Mouse (Mus musculus) CH12.LX (cell line): ENCODE data around the gene Mtfr1l. TPM values are rescaled to one million over a fixed set of nuclear protein-coding genes. Genes with fewer than 3 reads are reported as not detected.

Experiments
- DNase-seq: peaks from one replicate; pipeline ENCODE4 v3.0.0-alpha.2; 2013; ENCODE audit errors: extremely low read depth
- H3K27ac ChIP-seq: 2 replicates; pipeline ENCODE4 v1.5.1; 2012; ENCODE audit warnings: low read depth, mild to moderate bottlenecking, control low read depth, moderate library complexity; ENCODE audit not compliant: insufficient read depth
- H3K27me3 ChIP-seq: replicated peaks from 2 replicates; pipeline ENCODE3; 2012; ENCODE audit warnings: inconsistent platforms
- H3K36me3 ChIP-seq, 2 experiments: replicated peaks in 1 of 2; 2 replicates each; pipeline versions ENCODE3 to v1.6.1; 2012; ENCODE audit warnings: inconsistent platforms in 1 of 2, low read length in 1 of 2, mild to moderate bottlenecking in 1 of 2, mixed read lengths in 1 of 2, moderate library complexity in 1 of 2; ENCODE audit not compliant: control insufficient read depth in 1 of 2, insufficient read depth in 1 of 2
- H3K4me1 ChIP-seq, 2 experiments: 2 replicates each; pipeline ENCODE4 v1.6.1; 2012; ENCODE audit warnings: inconsistent platforms in 1 of 2, moderate library complexity in 1 of 2; ENCODE audit not compliant: insufficient read depth in 2 of 2, control insufficient read depth in 1 of 2
- H3K4me2 ChIP-seq: 2 replicates; pipeline ENCODE4 v1.6.1; 2012; ENCODE audit warnings: low read depth, mild to moderate bottlenecking, control low read depth; ENCODE audit not compliant: poor library complexity, insufficient read depth, severe bottlenecking
- H3K4me3 ChIP-seq, 3 experiments: fragments of 150-350 bp in 1 of 3; sonication (generic) in 1 of 3; replicated peaks in 1 of 3; 2 replicates each; pipeline versions ENCODE3 to v1.5.1; 2011 to 2012; ENCODE audit warnings: low read depth in 2 of 3, low read length in 2 of 3, mild to moderate bottlenecking in 2 of 3, moderate library complexity in 2 of 3, control low read depth in 1 of 3, improper control_type of control experiment in 1 of 3, inconsistent platforms in 1 of 3, mixed read lengths in 1 of 3; ENCODE audit not compliant: poor library complexity in 1 of 3
- H3K79me2 ChIP-seq: replicated peaks from 2 replicates; pipeline ENCODE4 v1.6.1; 2012; ENCODE audit warnings: mild to moderate bottlenecking, moderate library complexity; ENCODE audit not compliant: control insufficient read depth, poor library complexity, insufficient read depth, severe bottlenecking; ENCODE audit errors: extremely low read depth
- H3K9ac ChIP-seq: 2 replicates; pipeline ENCODE4 v1.6.1; 2012; ENCODE audit warnings: low read depth, mild to moderate bottlenecking, control low read depth, moderate library complexity; ENCODE audit not compliant: insufficient read depth
- H3K9me3 ChIP-seq: replicated peaks from 2 replicates; pipeline ENCODE3; 2012; ENCODE audit warnings: low read length, inconsistent platforms, mixed read lengths
- CHD1 ChIP-seq: IDR thresholded peaks from 2 replicates; pipeline ENCODE4 v1.6.1; 2012; ENCODE audit warnings: low read depth, low read length, improper control_type of control experiment, inconsistent platforms
- CHD2 ChIP-seq: IDR thresholded peaks from 2 replicates; pipeline ENCODE4 v1.6.1; 2011; ENCODE audit warnings: low read length, improper control_type of control experiment
- E2F4 ChIP-seq: IDR thresholded peaks from 2 replicates; pipeline ENCODE4 v1.6.1; 2011; ENCODE audit warnings: low read depth, low read length, improper control_type of control experiment; ENCODE audit not compliant: insufficient replicate concordance
- ELF1 ChIP-seq: IDR thresholded peaks from 2 replicates; pipeline ENCODE4 v1.6.1; 2014; ENCODE audit warnings: low read depth, mild to moderate bottlenecking, inconsistent platforms, low read length, improper control_type of control experiment
- EP300 ChIP-seq: IDR thresholded peaks from 2 replicates; pipeline ENCODE4 v1.6.1; 2011; ENCODE audit warnings: low read length, improper control_type of control experiment
- ETS1 ChIP-seq: conservative IDR thresholded peaks from 2 replicates; pipeline ENCODE4 v1.6.1; 2012; ENCODE audit warnings: low read depth, mild to moderate bottlenecking, inconsistent platforms, low read length, improper control_type of control experiment, moderate library complexity
- GABPA ChIP-seq: IDR thresholded peaks from 2 replicates; pipeline ENCODE4 v1.6.1; 2012; ENCODE audit warnings: low read depth, low read length, improper control_type of control experiment, inconsistent platforms; ENCODE audit not compliant: insufficient replicate concordance
- IRF4 ChIP-seq: IDR thresholded peaks from 2 replicates; pipeline ENCODE4 v1.6.1; 2014; ENCODE audit warnings: low read depth, mild to moderate bottlenecking, inconsistent platforms, low read length, improper control_type of control experiment
- JUND ChIP-seq: conservative IDR thresholded peaks from 2 replicates; pipeline ENCODE4 v1.6.1; 2011; ENCODE audit warnings: low read depth, low read length, improper control_type of control experiment
- MAFK ChIP-seq: IDR thresholded peaks from 2 replicates; pipeline ENCODE4 v1.6.1; 2011; ENCODE audit warnings: low read length, improper control_type of control experiment; ENCODE audit not compliant: insufficient replicate concordance
- MAX ChIP-seq: IDR thresholded peaks from 2 replicates; pipeline ENCODE4 v1.6.1; 2011; ENCODE audit warnings: low read length, improper control_type of control experiment
- MAZ ChIP-seq: IDR thresholded peaks from 2 replicates; pipeline ENCODE4 v1.6.1; 2012; ENCODE audit warnings: low read depth, mild to moderate bottlenecking, inconsistent platforms, low read length, improper control_type of control experiment, moderate library complexity
- MEF2A ChIP-seq: IDR thresholded peaks from 2 replicates; pipeline ENCODE4 v1.6.1; 2014; ENCODE audit warnings: low read depth, mild to moderate bottlenecking, inconsistent platforms, low read length, improper control_type of control experiment, borderline replicate concordance
- MXI1 ChIP-seq: IDR thresholded peaks from 2 replicates; pipeline ENCODE4 v1.6.1; 2011; ENCODE audit warnings: mild to moderate bottlenecking, low read depth, low read length, improper control_type of control experiment
- NELFE ChIP-seq: IDR thresholded peaks from 2 replicates; pipeline ENCODE4 v1.6.1; 2011; ENCODE audit warnings: low read depth, low read length, improper control_type of control experiment
- NRF1 ChIP-seq: IDR thresholded peaks from 2 replicates; pipeline ENCODE4 v1.6.1; 2014; ENCODE audit warnings: low read depth, mild to moderate bottlenecking, inconsistent platforms, low read length, improper control_type of control experiment, moderate library complexity
- PAX5 ChIP-seq: IDR thresholded peaks from 2 replicates; pipeline ENCODE4 v1.6.1; 2012; ENCODE audit warnings: low read length, inconsistent platforms, mixed read lengths
- POLR2AphosphoS2 ChIP-seq: IDR thresholded peaks from 2 replicates; pipeline ENCODE4 v1.6.1; 2011; ENCODE audit warnings: low read depth, low read length, improper control_type of control experiment
- RAD21 ChIP-seq: IDR thresholded peaks from 2 replicates; pipeline ENCODE4 v1.6.1; 2011; ENCODE audit warnings: low read depth, mild to moderate bottlenecking, low read length, improper control_type of control experiment, moderate library complexity
- RCOR1 ChIP-seq: conservative IDR thresholded peaks from 2 replicates; pipeline ENCODE4 v1.6.1; 2012; ENCODE audit warnings: low read depth, mild to moderate bottlenecking, inconsistent platforms, low read length, improper control_type of control experiment
- SIN3A ChIP-seq: IDR thresholded peaks from 2 replicates; pipeline ENCODE4 v1.6.1; 2012; ENCODE audit warnings: low read length, improper control_type of control experiment, inconsistent platforms
- TBP ChIP-seq: conservative IDR thresholded peaks from 2 replicates; pipeline ENCODE4 v1.6.1; 2011; ENCODE audit warnings: low read depth, low read length, improper control_type of control experiment
- UBTF ChIP-seq: IDR thresholded peaks from 2 replicates; pipeline ENCODE4 v1.6.1; 2012; ENCODE audit warnings: low read depth, mild to moderate bottlenecking, inconsistent platforms, low read length, improper control_type of control experiment, moderate library complexity
- USF1 ChIP-seq: IDR thresholded peaks from 2 replicates; pipeline ENCODE4 v1.6.1; 2014; ENCODE audit warnings: low read depth, mild to moderate bottlenecking, inconsistent platforms, low read length, improper control_type of control experiment
- ZKSCAN1 ChIP-seq: IDR thresholded peaks from 2 replicates; pipeline ENCODE4 v1.6.1; 2012; ENCODE audit warnings: low read depth, inconsistent platforms, low read length, improper control_type of control experiment, borderline replicate concordance
- dilution Hi-C: fragments of 300-500 bp; cut with MboI; formaldehyde crosslinking; loops from 2 replicates; pipeline ENCODE4 v1.14.3; 2020; ENCODE audit warnings: low sequenced_read_pairs; ENCODE audit not compliant: extremely low pct_unique_long_range_greater_than_20kb, extremely low pct_ligation_motif_present
- in situ Hi-C: fragments of 300-500 bp; cut with MboI; formaldehyde crosslinking; loops from 3 replicates; pipeline ENCODE4 v1.14.3; 2019; ENCODE audit warnings: low sequenced_read_pairs, low pct_ligation_motif_present, low pct_unique_long_range_greater_than_20kb, mixed read lengths
- polyA plus RNA-seq: library from polyadenylated mRNA; unstranded; fragments of >175 nt; gene quantifications from 2 replicates; pipeline ENCODE4 v1.2.1, GENCODE M21; 2012; ENCODE audit warnings: low read depth; ENCODE audit not compliant: insufficient read length
- total RNA-seq, 2 experiments: library from RNA; depleted of rRNA; stranded (reverse); fragments of 300-350 nt in 1 of 2; fragments of >200 nt in 1 of 2; gene quantifications; 2 replicates each; pipeline ENCODE4 v1.2.3; 2012 to 2014

Mtfr1l gene
- total and polyA plus RNA-seq, 3 experiments = 16.2 to 36.5 (median 34.0) TPM

GRCm38 (mm10) chr4:134572449-134573300, 37.5 kb upstream of the Mtfr1l start:
- H3K79me2 ChIP-seq = no peaks in the 10 kb centered on the region
- dilution Hi-C loops = no loop called here
- no peak overlapping the region for H3K4me3 ChIP-seq
- no peak for DNase-seq
- TF ChIP-seq ZKSCAN1 (no peak), RCOR1 (no peak), RAD21 (no peak), TBP (no peak), IRF4 (no peak), MAFK (no peak), NRF1 (no peak), ETS1 (no peak), MAX (no peak), CHD1 (no peak), UBTF (no peak), JUND (no peak)
- TF ChIP-seq, all 38 proteins: peak for 0
- Histone ChIP-seq H3K27ac (no peak overlapping the region), H3K4me1 (peaks cover 3 to 9% of the 10 kb centered on the region in 2 experiments; a peak in 2 of 4 replicates), H3K27me3 (no peaks in the 10 kb centered on the region), H3K4me2 (no peak overlapping the region), H3K9me3 (no peaks in the 10 kb centered on the region), H3K9ac (no peak overlapping the region), H3K36me3 (no peaks in the 10 kb centered on the region)
- in situ Hi-C loops = no loop called here

GRCm38 (mm10) chr4:134570704-134571451, 35.7 kb upstream of the Mtfr1l start:
- H3K4me3 ChIP-seq = no peak overlapping the region
- no peaks in the 10 kb centered on the region for H3K79me2 ChIP-seq
- H3K4me1 ChIP-seq = peaks cover 3 to 9% of the 10 kb centered on the region in 2 experiments; a peak in 2 of 4 replicates
- H3K27ac ChIP-seq = no peak overlapping the region
- in situ Hi-C loops (no loop called here), dilution Hi-C loops (no loop called here)
- H3K9ac ChIP-seq = no peak overlapping the region
- H3K4me2 ChIP-seq = no peak overlapping the region
- no peaks in the 10 kb centered on the region for H3K36me3 ChIP-seq
- H3K27me3 ChIP-seq = no peaks in the 10 kb centered on the region
- H3K9me3 ChIP-seq = peaks cover 2% of the 10 kb centered on the region
- no peak for DNase-seq
- no peak for TF ChIP-seq CHD2
- TF ChIP-seq USF1 = no peak
- TF ChIP-seq ETS1 = no peak
- no peak for TF ChIP-seq GABPA
- no peak for TF ChIP-seq POLR2AphosphoS2
- TF ChIP-seq MXI1 = no peak
- TF ChIP-seq IRF4 = no peak
- no peak for TF ChIP-seq EP300
- TF ChIP-seq NELFE = no peak
- TF ChIP-seq E2F4 = no peak
- TF ChIP-seq MEF2A = no peak
- TF ChIP-seq MAZ = no peak
- no peak for TF ChIP-seq SIN3A
- no peak for TF ChIP-seq ELF1
- TF ChIP-seq JUND = no peak
- TF ChIP-seq PAX5 = no peak
- TF ChIP-seq CHD1 = no peak
- TF ChIP-seq, all 38 proteins: peak for 0
